Mouse (Mus musculus) liver, embryonic 16.5 days (tissue): ENCODE data around the gene Tmem198b. TPM values are rescaled to one million over a fixed set of nuclear protein-coding genes. Genes with fewer than 3 reads are reported as not detected.
A peak's percentile ranks its signal among the peaks of the same experiment; 100 is the strongest.

Experiments used
- ATAC-seq: fragments of 200-750 bp; cut with Nextera tagmentation; 2 replicates; pipeline ENCODE4 v1.8.0; 2017; ENCODE audit warnings: low read depth, mild to moderate bottlenecking, moderate number of reproducible peaks, moderate library complexity
- H3K27ac ChIP-seq: fragments of 300-500 bp; sonication (generic); 2 replicates; pipeline ENCODE4 v1.5.1; 2014; ENCODE audit warnings: mild to moderate bottlenecking, low read length
- H3K27me3 ChIP-seq: fragments of 300-500 bp; sonication (generic); 2 replicates; pipeline ENCODE4 v1.6.1; 2014; ENCODE audit warnings: low read depth, low read length, mixed read lengths; ENCODE audit not compliant: control insufficient read depth, insufficient read depth
- H3K36me3 ChIP-seq: fragments of 300-500 bp; sonication (generic); 2 replicates; pipeline ENCODE4 v1.6.1; 2014; ENCODE audit warnings: mild to moderate bottlenecking; ENCODE audit not compliant: control insufficient read depth, insufficient read depth
- H3K4me1 ChIP-seq: fragments of 300-500 bp; sonication (generic); 2 replicates; pipeline ENCODE4 v1.6.1; 2014; ENCODE audit warnings: low read depth, low read length, mixed read lengths; ENCODE audit not compliant: control insufficient read depth
- H3K4me2 ChIP-seq: fragments of 300-500 bp; sonication (generic); 2 replicates; pipeline ENCODE4 v1.6.1; 2014; ENCODE audit warnings: low read depth, low read length, mixed read lengths
- H3K4me3 ChIP-seq: fragments of 300-500 bp; sonication (generic); 2 replicates; pipeline ENCODE4 v1.5.1; 2014; ENCODE audit warnings: low read depth, mild to moderate bottlenecking, low read length
- H3K9ac ChIP-seq: fragments of 300-500 bp; sonication (generic); 2 replicates; pipeline ENCODE4 v1.6.1; 2014; ENCODE audit warnings: low read depth, low read length
- H3K9me3 ChIP-seq: fragments of 300-500 bp; sonication (generic); replicated peaks from 2 replicates; pipeline ENCODE4 v1.6.1; 2016; ENCODE audit warnings: low read length; ENCODE audit not compliant: control insufficient read depth
- WGBS: fragments of 180-500 bp; shearing (Covaris S2); extraction: QIAGEN DNeasy Blood & Tissue Kit; methylation state at CpG from one replicate; pipeline ENCODE4 v1.1.7; 2014; ENCODE audit not compliant: insufficient replicate concordance; 5-methylcytosine and 5-hydroxymethylcytosine counted together
- polyA plus RNA-seq: library from polyadenylated mRNA; unstranded; fragments of >200 nt; fragmentation: Nextera tagmentation; extraction: Ambion mirVana; gene quantifications from 2 replicates; pipeline ENCODE4 v1.2.1, GENCODE M21; 2015

The Tmem198b gene
- polyA plus RNA-seq: 2.2 and 3.1 TPM in 2 replicates

- peak within 1 kb of the TSS; percentile 64 for H3K9ac ChIP-seq
- peak within 1 kb of the TSS; percentile 69 for H3K4me2 ChIP-seq
- peak within 1 kb of the TSS; percentile 65 for H3K4me3 ChIP-seq
- H3K4me1 ChIP-seq: peaks cover 36% of the 10 kb centered on the region
- under 1% methylated on average over 28 of the region's 28 CpGs for WGBS
- H3K9me3 ChIP-seq: no peaks in the 10 kb centered on the region
- ATAC-seq: peak; percentile 22
- peak within 1 kb of the TSS; percentile 71 for H3K27ac ChIP-seq
- no peaks in the 10 kb centered on the region; the same call in none of the 2 replicates for H3K27me3 ChIP-seq
- no peaks in the 10 kb centered on the region; the same call in 1 of the 2 replicates for H3K36me3 ChIP-seq
Observed at GRCm38 (mm10) chr10:128804271-128805091, at the start of gene Tmem198b. Tmem198b (minus strand) TSS chr10:128804370.

- H3K4me3 ChIP-seq: no peak overlapping the region
- H3K27ac ChIP-seq: no peak overlapping the region
- no peak overlapping the region for H3K9ac ChIP-seq
- ATAC-seq: no peak
- no peaks in the 10 kb centered on the region for H3K27me3 ChIP-seq
- H3K36me3 ChIP-seq: peaks cover 12% of the 10 kb centered on the region; the same call in 1 of the 2 replicates
- H3K4me2 ChIP-seq: no peak overlapping the region
- WGBS: 37% methylated on average over 3 of the region's 3 CpGs
- no peaks in the 10 kb centered on the region for H3K9me3 ChIP-seq
- H3K4me1 ChIP-seq: no peaks in the 10 kb centered on the region
Observed at GRCm38 (mm10) chr10:128850339-128850738, 46.2 kb upstream of the Tmem198b start.

GRCm38 (mm10) chr10:128848426-128848825 lies 44.3 kb upstream of the Tmem198b start:
- 59% methylated on average over 2 of the region's 2 CpGs for WGBS
- H3K9me3 ChIP-seq: no peaks in the 10 kb centered on the region

GRCm38 (mm10) chr10:128846664-128847063 lies 42.5 kb upstream of the Tmem198b start:
- Histone ChIP-seq H3K36me3 (peaks cover 21% of the 10 kb centered on the region), H3K4me1 (no peaks in the 10 kb centered on the region), H3K9ac (no peak overlapping the region), H3K9me3 (no peaks in the 10 kb centered on the region), H3K27ac (no peak overlapping the region), H3K4me3 (no peak overlapping the region), H3K4me2 (no peak overlapping the region), H3K27me3 (no peaks in the 10 kb centered on the region)
- 70% methylated on average over 4 of the region's 4 CpGs for WGBS
- no peak for ATAC-seq

More at GRCm38 (mm10) chr10:128848426-128848825, 44.3 kb upstream of the Tmem198b start:
- Histone ChIP-seq H3K9ac (no peak overlapping the region), H3K27me3 (no peaks in the 10 kb centered on the region), H3K4me2 (no peak overlapping the region), H3K36me3 (peaks cover 9% of the 10 kb centered on the region), H3K4me3 (no peak overlapping the region), H3K27ac (no peak overlapping the region), H3K4me1 (no peaks in the 10 kb centered on the region)
- ATAC-seq: no peak

- H3K9ac ChIP-seq: no peak overlapping the region
- peaks cover 2% of the 10 kb centered on the region; the same call in 1 of the 2 replicates for H3K4me1 ChIP-seq
- no peak overlapping the region for H3K27ac ChIP-seq
- no peak overlapping the region for H3K4me2 ChIP-seq
- ATAC-seq: no peak
- H3K9me3 ChIP-seq: no peaks in the 10 kb centered on the region
- H3K27me3 ChIP-seq: no peaks in the 10 kb centered on the region
- 84% methylated on average over 2 of the region's 2 CpGs for WGBS
- H3K36me3 ChIP-seq: peaks cover 21% of the 10 kb centered on the region
- no peak overlapping the region for H3K4me3 ChIP-seq
Observed at GRCm38 (mm10) chr10:128845516-128845915, 41.3 kb upstream of the Tmem198b start.

- no peaks in the 10 kb centered on the region for H3K27me3 ChIP-seq
- H3K9me3 ChIP-seq: no peaks in the 10 kb centered on the region
- ATAC-seq: no peak
- H3K9ac ChIP-seq: no peak overlapping the region
- peaks cover 18% of the 10 kb centered on the region for H3K4me1 ChIP-seq
- no peak overlapping the region for H3K27ac ChIP-seq
- no peak overlapping the region for H3K4me3 ChIP-seq
- peaks cover 21% of the 10 kb centered on the region for H3K36me3 ChIP-seq
- 89% methylated on average over 5 of the region's 5 CpGs for WGBS
- H3K4me2 ChIP-seq: no peak overlapping the region
Observed at GRCm38 (mm10) chr10:128843260-128843659, 39.1 kb upstream of the Tmem198b start.

- Histone ChIP-seq H3K27me3 (no peaks in the 10 kb centered on the region), H3K4me3 (no peak overlapping the region), H3K4me2 (0 out of 2 replicates have a peak overlapping the region, but pooled peaks have one; percentile 17), H3K9me3 (no peaks in the 10 kb centered on the region), H3K27ac (no peak overlapping the region), H3K9ac (no peak overlapping the region), H3K36me3 (peaks cover 24% of the 10 kb centered on the region), H3K4me1 (peaks cover 18% of the 10 kb centered on the region)
- ATAC-seq: 0 out of 2 replicates have a peak, but pooled peaks have one; percentile 35
Observed at GRCm38 (mm10) chr10:128840612-128841011, 36.4 kb upstream of the Tmem198b start.

GRCm38 (mm10) chr10:128839434-128839833 lies 35.3 kb upstream of the Tmem198b start:
- ATAC-seq: peak; percentile 60; the same call in 1 of the 2 replicates
- Histone ChIP-seq H3K4me1 (peaks cover 18% of the 10 kb centered on the region), H3K9ac (no peak overlapping the region), H3K9me3 (no peaks in the 10 kb centered on the region), H3K27ac (no peak overlapping the region), H3K36me3 (peaks cover 27% of the 10 kb centered on the region), H3K4me2 (no peak overlapping the region; the same call in 1 of the 2 replicates), H3K4me3 (no peak overlapping the region), H3K27me3 (no peaks in the 10 kb centered on the region)

GRCm38 (mm10) chr10:128837400-128837799 lies 33.2 kb upstream of the Tmem198b start:
- no peak overlapping the region for H3K4me2 ChIP-seq
- H3K27ac ChIP-seq: no peak overlapping the region
- ATAC-seq: no peak
- no peak overlapping the region for H3K9ac ChIP-seq
- H3K9me3 ChIP-seq: no peaks in the 10 kb centered on the region
- H3K36me3 ChIP-seq: peaks cover 30% of the 10 kb centered on the region
- peaks cover 18% of the 10 kb centered on the region for H3K4me1 ChIP-seq
- no peaks in the 10 kb centered on the region for H3K27me3 ChIP-seq
- H3K4me3 ChIP-seq: no peak overlapping the region
